Mouse (Mus musculus) cerebellum, adult 2 months (tissue): Measurements from ENCODE around the gene Hhipl1.

Experiments
- CTCF ChIP-seq: fragments of 200-500 bp; IDR thresholded peaks from 2 replicates; pipeline ENCODE4 v1.5.1; 2011; ENCODE audit warnings: low read depth, mild to moderate bottlenecking, control low read depth, low read length, moderate library complexity, borderline replicate concordance; ENCODE audit not compliant: insufficient read depth
- POLR2A ChIP-seq: fragments of 200-500 bp; IDR thresholded peaks from 2 replicates; pipeline ENCODE4 v1.6.1; 2011; ENCODE audit warnings: low read length, control low read depth, borderline replicate concordance; ENCODE audit not compliant: insufficient read depth

DNA sequence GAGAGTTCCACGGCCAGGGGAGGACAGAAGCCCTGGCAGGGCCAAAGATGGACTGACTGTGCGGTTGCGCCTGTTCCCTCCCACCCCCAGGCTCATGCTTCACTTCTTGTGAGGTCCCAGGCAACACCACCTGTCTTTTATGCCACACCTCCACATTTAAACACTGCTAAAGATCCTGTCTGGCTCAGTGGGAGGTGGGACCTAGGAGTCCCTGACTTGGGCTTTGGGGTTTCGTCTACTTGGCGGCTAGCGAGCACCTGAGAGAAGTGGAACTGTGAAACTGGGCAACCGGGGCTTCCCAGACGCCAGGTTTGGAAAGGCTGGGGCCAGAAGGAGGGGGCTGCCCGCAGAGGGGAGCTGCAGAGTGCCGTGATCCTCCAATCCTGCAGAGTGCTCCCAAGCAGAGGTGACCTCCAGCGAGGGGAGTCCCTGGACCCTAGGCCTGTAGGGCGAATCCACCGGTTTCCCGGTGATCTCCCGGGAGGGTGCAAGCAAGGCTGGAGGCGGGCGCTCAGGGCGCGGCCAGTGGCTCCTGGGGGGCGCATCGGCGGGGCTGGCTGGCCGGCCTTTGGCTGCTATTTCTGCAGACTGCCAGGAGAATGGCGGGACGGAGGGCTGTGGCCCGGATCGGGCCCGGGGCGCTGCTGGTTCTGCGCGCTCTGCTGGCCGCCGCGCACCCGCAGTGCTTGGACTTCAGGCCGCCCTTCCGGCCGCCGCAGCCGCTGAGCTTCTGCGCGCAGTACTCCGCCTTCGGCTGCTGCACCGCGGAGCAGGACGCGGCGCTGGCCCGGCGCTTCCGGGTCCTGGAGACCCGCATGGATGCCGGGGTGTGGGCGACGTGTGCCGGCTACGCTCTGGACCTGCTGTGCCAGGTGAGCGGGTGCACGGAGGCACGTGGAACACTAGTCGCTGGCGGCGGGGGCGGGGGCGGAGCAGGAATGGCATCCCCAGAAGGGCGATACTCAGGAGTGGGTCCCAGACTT, at the start of gene Hhipl1:
- TF ChIP-seq POLR2A (no peak), CTCF (no peak)
